Mouse (Mus musculus) natural killer cell, adult 2 months (primary cell): Measurements from ENCODE around the gene Pof1b.

Experiments used
- DNase-seq, 2 experiments: peaks; one replicate each; pipeline ENCODE4 v3.0.0; 2022; ENCODE audit warnings: low spot score in 2 of 2

Gene Pof1b

GRCm38 (mm10) chrX:112698508-112698907 lies at the start of gene Pof1b:
Gene Pof1b (minus strand): TSS chrX:112698651.
- DNase-seq, result no peak

DNA sequence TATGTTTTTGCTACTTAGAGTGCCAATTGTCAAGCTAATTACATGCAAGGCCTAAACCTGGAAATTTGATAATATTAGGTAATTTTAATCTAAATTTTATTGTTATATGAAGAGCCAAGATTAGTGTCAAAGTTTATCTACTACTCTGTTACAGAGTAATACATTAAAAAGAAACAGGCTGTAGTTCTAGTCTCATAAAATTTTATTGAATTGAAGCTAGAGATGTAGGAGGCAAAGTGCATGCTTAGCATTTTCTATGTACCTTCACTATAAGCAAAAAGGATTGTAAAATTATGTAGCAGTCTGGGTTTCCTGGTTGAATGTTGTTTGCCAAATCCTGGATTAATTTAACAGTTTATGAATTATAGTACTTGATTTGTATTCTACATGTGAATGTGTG lies 18.1 kb upstream of the Pof1b start:
- DNase-seq, result no peak

DNA sequence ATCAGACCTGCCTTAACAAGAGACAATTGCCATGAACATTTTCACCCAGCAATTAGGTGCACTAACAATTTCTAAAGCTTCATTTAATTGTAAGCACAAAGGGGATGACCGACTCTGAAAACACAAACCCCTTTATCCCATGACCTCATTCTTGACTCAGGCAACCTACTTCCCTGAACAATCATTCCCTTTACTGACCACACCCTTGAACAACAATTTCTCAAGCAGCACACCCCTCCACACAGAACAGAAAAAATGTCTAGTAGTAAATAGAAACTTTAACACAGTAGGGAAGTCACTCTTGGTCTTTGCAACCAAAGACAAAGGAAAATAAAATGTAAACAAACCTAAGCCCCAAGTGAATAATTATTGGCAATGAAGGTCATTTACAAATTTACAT lies 4.1 kb downstream of the Pof1b start:
- no peak for DNase-seq

DNA sequence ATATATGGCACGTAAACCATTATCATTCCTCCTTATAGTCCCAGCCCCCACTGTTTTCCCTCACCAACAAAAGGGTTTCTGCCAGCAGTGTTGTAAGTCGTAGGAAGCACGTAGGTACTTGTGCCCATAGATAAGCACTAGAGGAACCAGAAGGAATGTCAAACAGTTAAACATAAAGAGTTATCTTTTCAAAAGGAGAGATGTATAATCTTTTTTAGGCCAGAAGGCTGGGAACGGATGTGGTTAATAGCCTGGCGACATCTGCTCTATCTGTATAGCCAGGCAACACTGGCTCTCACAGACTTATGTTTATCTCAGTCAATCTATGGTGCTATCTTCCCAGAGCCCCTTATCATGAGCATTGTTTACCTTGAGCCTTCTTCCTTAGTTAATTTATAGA lies 17.8 kb downstream of the Pof1b start:
- DNase-seq, result no peak

GRCm38 (mm10) chrX:112675525-112675924 lies 22.9 kb downstream of the Pof1b start:
- DNase-seq, result no peak

- DNase-seq, result no peak
Observed at GRCm38 (mm10) chrX:112601306-112602120, 96.9 kb downstream of the Pof1b start.

DNA sequence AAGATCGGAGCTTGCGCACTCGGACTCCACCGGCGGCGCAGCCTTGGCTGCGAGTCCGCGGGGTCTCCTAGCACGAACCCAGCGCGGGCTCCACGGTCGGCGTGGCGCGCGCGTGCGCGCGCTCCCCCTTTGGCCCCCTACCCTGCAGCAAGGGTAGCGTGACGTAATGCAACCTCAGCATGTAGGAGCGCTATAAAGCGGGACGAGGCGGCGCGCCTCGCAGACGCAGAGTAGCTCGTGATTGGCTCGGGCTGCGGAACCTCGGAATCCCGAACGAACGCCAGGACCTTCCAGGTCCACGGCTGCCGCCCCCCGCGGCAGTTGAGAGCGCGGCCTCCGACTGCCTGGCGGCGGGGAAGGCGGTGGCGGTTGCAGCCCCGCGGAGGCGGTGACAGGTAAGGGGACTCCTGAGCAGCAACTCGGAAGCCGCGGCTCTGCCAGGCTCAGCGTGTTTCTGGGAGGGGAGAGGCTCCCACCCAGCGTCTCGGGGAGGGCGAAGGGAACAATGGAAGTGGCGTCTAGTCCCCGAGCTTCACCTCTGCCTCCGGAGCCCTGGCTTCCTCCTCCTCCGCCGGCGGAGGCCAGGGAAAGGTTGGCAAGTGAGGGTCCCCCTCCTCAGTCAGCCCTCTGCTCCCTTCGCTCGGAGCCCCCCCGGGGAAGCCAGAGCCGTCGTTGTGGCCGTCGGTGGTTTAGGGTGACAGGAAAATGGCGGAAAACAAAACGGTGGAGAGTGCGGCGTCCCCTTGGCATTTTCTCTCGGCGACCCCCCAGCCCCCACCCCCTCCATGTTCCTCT lies 97.7 kb downstream of the Pof1b start, which contains the start of gene Zfp711:
Gene Zfp711, plus strand, starts transcription at position 16 of the 795 bp plus-strand sequence.
- DNase-seq, result no peak
